Mouse (Mus musculus) cerebellum, adult 11-12 months (tissue): ENCODE data around the gene Glra2.
A peak's percentile ranks its signal among the peaks of the same experiment; 100 is the strongest.
"Not testable (repeated sequence)": the region's sequence is repeated elsewhere in the genome, so short reads cannot be mapped to it uniquely, and the experiment has no call there.

Experiments
- DNase-seq: peaks from one replicate; pipeline ENCODE4 v3.0.0; 2022

Gene Glra2

GRCm38 (mm10) chrX:165326939-165327698, at the start of gene Glra2:
TSS of gene Glra2 (minus strand) at chrX:165327393.
- no peak for DNase-seq

GRCm38 (mm10) chrX:165362798-165363197, 35.6 kb upstream of the Glra2 start:
- peak; percentile 42 for DNase-seq

GRCm38 (mm10) chrX:165344611-165345010, 17.4 kb upstream of the Glra2 start:
- DNase-seq, result no peak

- no peak for DNase-seq
These were observed 623 bp upstream of the Glra2 start for GRCm38 (mm10) chrX:165327699-165328333.

GRCm38 (mm10) chrX:165193550-165193949, 133.6 kb downstream of the Glra2 start:
- no peak for DNase-seq

GRCm38 (mm10) chrX:165191170-165191569, 136.0 kb downstream of the Glra2 start:
- DNase-seq, result no peak

- not testable (repeated sequence) for DNase-seq
These were observed 144.2 kb downstream of the Glra2 start for GRCm38 (mm10) chrX:165182948-165183347.

- no peak for DNase-seq
These were observed 170.6 kb downstream of the Glra2 start for GRCm38 (mm10) chrX:165156549-165156948.

GRCm38 (mm10) chrX:165104171-165104570, 223.0 kb downstream of the Glra2 start:
- DNase-seq, result no peak
